8 mouse cellular contexts compared by ENCODE assay signal in genomic region chr15:102671721-102672214, GRCm38 (mm10). TPM values are rescaled to one million over a fixed set of nuclear protein-coding genes. Genes with fewer than 3 reads are reported as not detected.
A peak's percentile ranks its signal among the peaks of the same experiment; 100 is the strongest.
DNase-seq lines count a peak whose midpoint lies in the region; ATAC-seq and TF ChIP-seq lines count a peak whose summit lies in the region.

No protein-coding gene starts in this region.

- no peaks in the 10 kb centered on the region for H3K27me3 ChIP-seq in MEL (ENCODE audit: control insufficient read depth in 1 of 2, insufficient read depth in 2 of 2, low read length in 2 of 2)
- no peaks in the 10 kb centered on the region for H3K27me3 ChIP-seq in hindbrain, embryonic 13.5 days

- under 1% methylated on average over 33 of the region's 34 CpGs for WGBS in hindbrain, embryonic 13.5 days

- no peak overlapping the region for H3K4me3 ChIP-seq in MEL (ENCODE audit: control insufficient read depth in 1 of 2, insufficient read depth in 1 of 2, low read depth in 2 of 2, low read length in 2 of 2)
- peak overlapping the region; percentile 48 for H3K4me3 ChIP-seq in hindbrain, embryonic 13.5 days

- H3K4me2 ChIP-seq in hindbrain, embryonic 13.5 days = peak overlapping the region; percentile 73

- peaks cover 19% of the 10 kb centered on the region for H3K79me2 ChIP-seq in MEL (ENCODE audit: control insufficient read depth, insufficient read depth, low read length, poor library complexity)

- no peak overlapping the region for H3K27ac ChIP-seq in MEL (ENCODE audit: control insufficient read depth, low read depth, low read length)
- peak overlapping the region; percentile 98 for H3K27ac ChIP-seq in hindbrain, embryonic 13.5 days

- ATAC-seq in hindbrain, embryonic 13.5 days (ENCODE audit: low FRiP score) = peak; percentile 59

- no peak for TF ChIP-seq CTCF in MEL (IDR thresholded peaks at IDR 0.05 in 2 of 3, conservative IDR thresholded peaks at IDR 0.05 in 1 of 3; ENCODE audit: control insufficient read depth in 1 of 3, insufficient read depth in 1 of 3, low read depth in 2 of 3, low read length in 3 of 3, poor library complexity in 1 of 3, severe bottlenecking in 1 of 3)

- TF ChIP-seq EP300 in MEL (IDR thresholded peaks at IDR 0.05; ENCODE audit: low read depth in 1 of 2, low read length in 2 of 2) = no peak

- peaks cover 8 to 22% of the 10 kb centered on the region in 2 experiments for H3K36me3 ChIP-seq in MEL (ENCODE audit: control insufficient read depth in 1 of 2, insufficient read depth in 2 of 2, low read length in 2 of 2)
- peaks cover 12% of the 10 kb centered on the region for H3K36me3 ChIP-seq in hindbrain, embryonic 13.5 days

- peak overlapping the region; percentile 48; the same call in 1 of the 2 replicates for H3K9ac ChIP-seq in MEL (ENCODE audit: control insufficient read depth, low read depth, low read length, poor library complexity, severe bottlenecking)
- H3K9ac ChIP-seq in hindbrain, embryonic 13.5 days = peak overlapping the region; percentile 90

- DNase-seq in MEL (ENCODE audit: low read depth, low spot score) = no peak
- peak; percentile 89 for DNase-seq in cerebellum, adult 9-11 months
- DNase-seq in frontal cortex, postnatal 25 days (ENCODE audit: low spot score in 2 of 2) = peak; percentile 57 to 61
- DNase-seq in left cerebral cortex, adult 18-20 months (ENCODE audit: low spot score in 2 of 2) = peak; percentile 64 to 71
- peak; percentile 88 for DNase-seq in lung, postnatal 36 days
- peak; percentile 64 for DNase-seq in retina, postnatal 7 days (ENCODE audit: low read depth, low spot score)
- DNase-seq in thymus, postnatal 4 days = peak; percentile 76

- no peak for TF ChIP-seq RAD21 in MEL (IDR thresholded peaks at IDR 0.05; ENCODE audit: low read depth, low read length)

- TF ChIP-seq POLR2A in MEL (IDR thresholded peaks at IDR 0.05; ENCODE audit: control insufficient read depth in 1 of 2, insufficient read depth in 1 of 2, low read depth in 1 of 2, low read length in 2 of 2, poor library complexity in 1 of 2) = 0 out of 4 replicates have a peak, but pooled peaks of 1 of the 2 experiments have one; percentile 2

- H3K4me1 ChIP-seq in MEL (ENCODE audit: control insufficient read depth in 1 of 2, insufficient read depth in 2 of 2, low read length in 2 of 2) = peaks cover 4 to 10% of the 10 kb centered on the region in 2 experiments
- peaks cover 33% of the 10 kb centered on the region for H3K4me1 ChIP-seq in hindbrain, embryonic 13.5 days (replicated peaks)

- no peaks in the 10 kb centered on the region for H3K9me3 ChIP-seq in MEL (replicated peaks; ENCODE audit: insufficient read depth, low read length)
- H3K9me3 ChIP-seq in hindbrain, embryonic 13.5 days = no peaks in the 10 kb centered on the region

TF ChIP-seq in MEL, 35 proteins besides CTCF, POLR2A, EP300 and RAD21:
- no peak for TF ChIP-seq E2F4 (IDR thresholded peaks at IDR 0.05; ENCODE audit: borderline replicate concordance, low read depth, low read length)
- no peak for TF ChIP-seq ELF1 (IDR thresholded peaks at IDR 0.05; ENCODE audit: low read depth, low read length)
- no peak for TF ChIP-seq USF2 (IDR thresholded peaks at IDR 0.05; ENCODE audit: borderline replicate concordance in 1 of 2, insufficient read depth in 1 of 2, low read depth in 1 of 2, low read length in 2 of 2)
- no peak for TF ChIP-seq POLR2AphosphoS2 (IDR thresholded peaks at IDR 0.05; ENCODE audit: low read length)
- TF ChIP-seq MAFK (IDR thresholded peaks at IDR 0.05; ENCODE audit: borderline replicate concordance, low read depth, low read length) = no peak
- no peak for TF ChIP-seq SMC3 (IDR thresholded peaks at IDR 0.05; ENCODE audit: low read depth, low read length)
- TF ChIP-seq NELFE (IDR thresholded peaks at IDR 0.05; ENCODE audit: low read depth, low read length) = no peak
- TF ChIP-seq GATA1 (IDR thresholded peaks at IDR 0.05; ENCODE audit: low read depth, low read length) = no peak
- TF ChIP-seq CHD1 (IDR thresholded peaks at IDR 0.05; ENCODE audit: low read depth, low read length) = no peak
- no peak for TF ChIP-seq ETS1 (IDR thresholded peaks at IDR 0.05; ENCODE audit: low read depth, low read length)
- no peak for TF ChIP-seq UBTF (IDR thresholded peaks at IDR 0.05; ENCODE audit: borderline replicate concordance, insufficient read depth, low read depth, low read length)
- TF ChIP-seq RCOR1 (IDR thresholded peaks at IDR 0.05; ENCODE audit: low read depth, low read length) = no peak
- TF ChIP-seq USF1 (IDR thresholded peaks at IDR 0.05; ENCODE audit: low read depth, low read length) = no peak
- TF ChIP-seq MAZ (IDR thresholded peaks at IDR 0.05; ENCODE audit: low read depth, low read length) = no peak

RNA-seq across cellular contexts. Expression of gene Atp5g2, which starts 0.4 kb away (rescaled TPM):
- 513 and 583 TPM in 2 replicates for total RNA-seq in MEL (2012; rRNA removed)
- polyA plus RNA-seq in MEL (2012; ENCODE audit: insufficient read depth in 1 of 2, insufficient read length in 2 of 2, low read depth in 1 of 2, low replicate concordance in 2 of 2, missing spikeins in 1 of 2) = 10 to 100 TPM in 1 of 2 experiments, not detected in 1; 59.4 TPM
- 48.7 and 56.4 TPM in 2 replicates for polyA plus RNA-seq in hindbrain, embryonic 13.5 days (2015; fragmentation: Nextera tagmentation; extraction: Ambion mirVana)
- 10 to 100 TPM in 1 of 2 experiments, 1 to 10 TPM in 1; 7.8 to 11.6 TPM for total RNA-seq in left cerebral cortex, adult 18-20 months (2021)

RNA-seq across cellular contexts. Expression of gene Atf7, which starts 46.5 kb away (rescaled TPM):
- 10.4 and 12.8 TPM in 2 replicates for total RNA-seq in MEL (2012; rRNA removed)
- 10 to 100 TPM in 1 of 2 experiments, not detected in 1; 49.6 TPM for polyA plus RNA-seq in MEL (2012; ENCODE audit: insufficient read depth in 1 of 2, insufficient read length in 2 of 2, low read depth in 1 of 2, low replicate concordance in 2 of 2, missing spikeins in 1 of 2)
- 19.7 and 21.1 TPM in 2 replicates for polyA plus RNA-seq in hindbrain, embryonic 13.5 days (2015; fragmentation: Nextera tagmentation; extraction: Ambion mirVana)
- 10 to 100 TPM; 33.9 to 36.3 TPM for total RNA-seq in left cerebral cortex, adult 18-20 months (2021)

RNA-seq across cellular contexts. Expression of gene Gm28047, which starts 46.9 kb away (rescaled TPM):
- 0.20 TPM in 1 of 2 replicates, not detected in the other for total RNA-seq in MEL (2012; rRNA removed)
- polyA plus RNA-seq in MEL (2012; ENCODE audit: insufficient read depth in 1 of 2, insufficient read length in 2 of 2, low read depth in 1 of 2, low replicate concordance in 2 of 2, missing spikeins in 1 of 2) = under 1 TPM in 1 of 2 experiments, not detected in 1; 0.52 TPM
- not detected in 2 replicates for polyA plus RNA-seq in hindbrain, embryonic 13.5 days (2015; fragmentation: Nextera tagmentation; extraction: Ambion mirVana)
- not detected for total RNA-seq in left cerebral cortex, adult 18-20 months (2021)

RNA-seq across cellular contexts. Expression of gene Calcoco1, which starts 50.2 kb away (rescaled TPM):
- 2.9 and 3.5 TPM in 2 replicates for total RNA-seq in MEL (2012; rRNA removed)
- polyA plus RNA-seq in MEL (2012; ENCODE audit: insufficient read depth in 1 of 2, insufficient read length in 2 of 2, low read depth in 1 of 2, low replicate concordance in 2 of 2, missing spikeins in 1 of 2) = 10 to 100 TPM in 1 of 2 experiments, not detected in 1; 19.0 TPM
- 41.8 and 42.3 TPM in 2 replicates for polyA plus RNA-seq in hindbrain, embryonic 13.5 days (2015; fragmentation: Nextera tagmentation; extraction: Ambion mirVana)
- 10 to 100 TPM; 75.1 to 75.6 TPM for total RNA-seq in left cerebral cortex, adult 18-20 months (2021)

Comparison
In these comparisons a context has a peak if more than half of its experiments do, and no peak if none do; other contexts are left out.
1. RNA of gene Atp5g2, which starts 0.4 kb away (total RNA-seq): 513 to 583 TPM in MEL; 7.8 to 11.6 TPM in left cerebral cortex, adult 18-20 months; every median in the first group is over 10 times any median in the second.